Mouse (Mus musculus): ENCODE measurements around the gene Slc7a14. TPM values are rescaled to one million over a fixed set of nuclear protein-coding genes. Genes with fewer than 3 reads are reported as not detected.
A peak's percentile ranks its signal among the peaks of the same experiment; 100 is the strongest.
"Not testable (repeated sequence)": the region's sequence is repeated elsewhere in the genome, so short reads cannot be mapped to it uniquely, and the experiment has no call there.

The Slc7a14 gene
- total RNA-seq (2014; fragmentation: Nextera tagmentation) (0.04 TPM in 1 of 2 replicates, not detected in the other), total RNA-seq (2017) (not detected in 2 replicates)

- ATAC-seq (replicated peaks; ENCODE audit: low FRiP score, low TSS enrichment, poor library complexity, severe bottlenecking) = no peak
Measured at GRCm38 (mm10) chr3:31309934-31310787, at the start of gene Slc7a14. Slc7a14 (minus strand) TSS chr3:31310378.

- ATAC-seq (replicated peaks; ENCODE audit: low FRiP score, low TSS enrichment, poor library complexity, severe bottlenecking) = no peak
Measured at GRCm38 (mm10) chr3:31346540-31346939, 36.4 kb upstream of the Slc7a14 start.

GRCm38 (mm10) chr3:31345766-31346165 lies 35.6 kb upstream of the Slc7a14 start:
- ATAC-seq (replicated peaks; ENCODE audit: low FRiP score, low TSS enrichment, poor library complexity, severe bottlenecking) = no peak

- no peak for ATAC-seq (replicated peaks; ENCODE audit: low FRiP score, low TSS enrichment, poor library complexity, severe bottlenecking)
Measured at GRCm38 (mm10) chr3:31339236-31339635, 29.1 kb upstream of the Slc7a14 start.

DNA sequence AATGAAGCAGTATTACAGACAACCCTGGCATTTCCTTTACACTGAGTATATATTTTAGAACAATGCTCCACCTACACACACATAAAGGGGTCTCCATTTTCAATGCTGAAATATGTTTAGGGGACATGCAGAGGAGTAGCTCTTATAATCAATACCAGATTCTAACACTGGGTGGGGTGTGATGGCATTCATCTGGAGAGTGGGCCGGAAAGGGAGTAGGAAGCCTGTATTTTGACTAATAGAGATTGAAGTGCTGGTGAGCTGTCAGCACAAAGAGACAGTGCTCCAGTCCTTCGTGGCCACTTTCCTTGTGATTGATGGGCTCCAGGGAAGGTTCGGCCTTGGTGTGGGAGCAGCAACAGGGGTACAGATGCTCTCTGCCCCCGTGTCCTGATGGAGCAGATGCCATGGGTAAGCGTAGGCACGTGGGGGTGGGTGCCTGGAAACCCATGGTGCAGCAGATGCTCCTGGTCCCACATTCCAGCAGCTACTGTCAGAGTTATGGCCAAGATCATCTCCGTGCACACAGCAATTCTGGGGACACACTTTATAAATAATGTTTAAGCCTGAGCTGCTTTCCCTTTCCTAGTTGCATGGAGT lies 18.2 kb upstream of the Slc7a14 start:
- ATAC-seq (replicated peaks; ENCODE audit: low FRiP score, low TSS enrichment, poor library complexity, severe bottlenecking) = no peak

DNA sequence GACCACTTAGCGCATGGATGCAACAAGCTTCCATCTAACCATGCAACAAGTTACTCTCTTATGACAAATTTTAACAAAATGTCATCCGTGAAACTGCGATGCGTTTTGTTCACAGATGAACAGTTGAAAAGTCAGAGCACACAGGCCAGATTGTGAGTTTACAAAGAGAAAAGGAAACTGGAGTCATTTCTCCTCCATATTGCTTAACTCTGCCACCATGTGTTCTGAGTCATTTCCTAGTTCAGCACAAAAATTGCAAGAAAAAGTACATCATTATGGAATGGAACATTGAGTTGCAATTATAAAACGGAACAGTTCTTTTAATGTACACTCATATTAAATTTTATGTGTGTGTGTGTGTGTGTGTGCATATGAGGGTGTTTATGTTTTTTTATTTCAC lies 17.6 kb upstream of the Slc7a14 start:
- ATAC-seq (replicated peaks; ENCODE audit: low FRiP score, low TSS enrichment, poor library complexity, severe bottlenecking) = no peak

DNA sequence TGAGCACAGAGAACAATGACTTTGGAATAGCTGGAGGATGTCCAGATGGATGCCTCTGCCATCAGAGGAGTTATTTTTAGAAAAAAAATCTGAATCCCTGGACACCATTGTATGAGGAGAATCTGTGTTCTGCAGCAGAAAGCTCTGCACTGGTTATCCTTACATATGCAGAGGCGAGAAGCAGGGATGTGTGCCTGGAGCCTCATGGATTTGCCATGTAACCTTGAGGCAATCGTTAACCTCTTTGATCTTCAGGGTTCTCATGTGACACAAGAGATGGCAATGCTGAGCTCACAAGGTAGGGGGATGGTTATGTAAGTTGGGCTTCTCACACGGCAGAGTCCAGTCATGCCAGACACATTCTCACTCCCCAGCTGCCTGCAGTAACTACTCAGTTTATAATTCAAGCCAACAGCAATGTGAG lies 14.1 kb upstream of the Slc7a14 start:
- ATAC-seq (replicated peaks; ENCODE audit: low FRiP score, low TSS enrichment, poor library complexity, severe bottlenecking) = no peak

- no peak for ATAC-seq (replicated peaks; ENCODE audit: low FRiP score, low TSS enrichment, poor library complexity, severe bottlenecking)
Measured at GRCm38 (mm10) chr3:31309371-31309933, 726 bp downstream of the Slc7a14 start.

- 0 out of 2 replicates have a peak, but pooled peaks have one; percentile 47 for ATAC-seq (replicated peaks; ENCODE audit: low FRiP score, low TSS enrichment, poor library complexity, severe bottlenecking)
Measured at GRCm38 (mm10) chr3:31308906-31309305, 1.3 kb downstream of the Slc7a14 start.

DNA sequence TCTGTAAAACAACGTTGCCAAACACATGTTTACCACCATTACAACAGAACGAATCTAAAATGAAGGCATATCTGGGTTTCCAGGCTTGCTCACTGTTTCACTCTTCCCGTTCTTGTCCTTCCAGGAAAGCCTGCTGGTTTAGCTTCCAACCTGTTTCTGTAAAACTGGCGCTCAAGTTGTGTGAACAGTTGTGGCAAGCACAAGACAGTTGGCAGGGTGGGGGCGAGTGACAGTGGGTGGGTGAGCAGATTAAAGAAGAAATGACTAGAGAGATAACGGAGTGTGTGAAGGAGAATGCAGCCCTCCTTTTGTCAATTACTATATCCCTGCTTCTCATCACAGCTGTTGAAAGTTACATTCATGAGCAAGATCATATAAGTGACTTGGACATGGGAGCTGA lies 2.2 kb downstream of the Slc7a14 start:
- no peak for ATAC-seq (replicated peaks; ENCODE audit: low FRiP score, low TSS enrichment, poor library complexity, severe bottlenecking)

GRCm38 (mm10) chr3:31291673-31292602 lies 18.2 kb downstream of the Slc7a14 start:
- no peak for ATAC-seq (replicated peaks; ENCODE audit: low FRiP score, low TSS enrichment, poor library complexity, severe bottlenecking)

- no peak for ATAC-seq (replicated peaks; ENCODE audit: low FRiP score, low TSS enrichment, poor library complexity, severe bottlenecking)
Measured at GRCm38 (mm10) chr3:31287421-31287948, 22.7 kb downstream of the Slc7a14 start.

DNA sequence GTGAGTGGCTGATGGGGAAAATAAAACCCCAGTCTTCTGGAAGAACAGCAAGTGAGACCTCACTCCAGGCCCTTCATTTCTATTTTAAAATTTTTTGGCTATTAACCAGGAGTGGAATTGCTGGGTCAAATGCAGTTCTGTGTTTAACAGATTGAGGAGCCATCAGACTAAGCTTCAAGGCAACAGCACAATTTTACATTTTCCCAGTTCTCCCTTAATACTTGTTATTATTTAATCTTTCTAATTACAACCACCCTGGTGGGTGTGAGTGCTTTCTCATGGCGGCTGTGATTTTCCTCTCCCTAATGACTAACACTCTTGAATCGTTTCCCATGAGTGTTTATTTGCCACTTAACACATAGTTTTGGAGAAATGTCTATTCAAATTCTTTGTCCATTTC lies 29.1 kb downstream of the Slc7a14 start:
- no peak for ATAC-seq (replicated peaks; ENCODE audit: low FRiP score, low TSS enrichment, poor library complexity, severe bottlenecking)

GRCm38 (mm10) chr3:31274875-31275274 lies 35.3 kb downstream of the Slc7a14 start:
- no peak for ATAC-seq (replicated peaks; ENCODE audit: low FRiP score, low TSS enrichment, poor library complexity, severe bottlenecking)

DNA sequence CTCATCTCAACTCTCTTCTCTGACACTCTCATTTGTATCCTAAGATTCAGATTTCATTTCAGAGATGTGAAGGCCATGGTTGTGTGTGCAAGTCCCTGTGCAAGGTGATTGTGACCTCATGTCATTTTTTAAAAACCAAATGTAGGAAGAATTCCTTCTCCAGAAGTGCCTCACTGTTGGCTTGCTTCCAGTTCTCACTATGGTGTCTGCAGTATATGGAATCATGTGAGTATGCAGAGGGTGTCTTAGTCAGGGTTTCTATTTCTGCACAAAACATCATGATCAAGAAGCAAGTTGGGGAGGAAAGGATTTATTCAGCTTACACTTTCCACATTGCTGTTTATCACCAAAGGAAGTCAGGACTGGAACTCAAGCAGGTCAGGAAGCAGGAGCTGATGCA lies 36.9 kb downstream of the Slc7a14 start:
- not testable (repeated sequence) for ATAC-seq (replicated peaks; ENCODE audit: low FRiP score, low TSS enrichment, poor library complexity, severe bottlenecking)

GRCm38 (mm10) chr3:31272635-31273034 lies 37.5 kb downstream of the Slc7a14 start:
- ATAC-seq (replicated peaks; ENCODE audit: low FRiP score, low TSS enrichment, poor library complexity, severe bottlenecking) = no peak

GRCm38 (mm10) chr3:31269551-31270317 lies 40.4 kb downstream of the Slc7a14 start:
- no peak for ATAC-seq (replicated peaks; ENCODE audit: low FRiP score, low TSS enrichment, poor library complexity, severe bottlenecking)

DNA sequence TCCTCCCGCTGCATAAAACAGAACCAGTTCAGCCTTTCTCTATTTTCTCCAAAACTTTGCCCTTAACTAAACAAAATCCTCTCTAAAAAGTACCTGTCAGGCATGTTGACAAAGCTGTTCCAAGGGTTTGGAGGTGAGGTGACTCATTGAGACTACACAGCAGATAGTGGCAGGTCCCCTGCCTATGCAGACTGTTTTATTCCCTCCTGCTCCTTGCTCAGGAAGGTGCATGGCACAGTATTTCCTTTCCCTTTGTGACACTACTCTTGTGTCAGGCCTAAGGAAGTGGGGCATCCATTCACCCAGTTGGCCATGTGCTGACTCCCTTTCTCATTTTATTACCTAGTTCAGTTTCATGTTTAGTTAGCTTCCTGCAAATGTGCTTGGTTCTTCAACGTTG lies 42.3 kb downstream of the Slc7a14 start:
- ATAC-seq (replicated peaks; ENCODE audit: low FRiP score, low TSS enrichment, poor library complexity, severe bottlenecking) = no peak
